Mouse (Mus musculus): Measurements from ENCODE around the gene Cstf3.
A peak's percentile ranks its signal among the peaks of the same experiment; 100 is the strongest.

The Cstf3 gene

GRCm38 (mm10) chr2:104595063-104595462 lies 4.7 kb downstream of the Cstf3 start:
- DNase-seq (ENCODE audit: extremely low spot score, low read depth, low spot score), result no peak

GRCm38 (mm10) chr2:104603431-104603830 lies 13.1 kb downstream of the Cstf3 start:
- no peak for DNase-seq (ENCODE audit: extremely low spot score, low read depth, low spot score)

- DNase-seq (ENCODE audit: extremely low spot score, low read depth, low spot score), result no peak
Measured at GRCm38 (mm10) chr2:104604718-104605117, 14.4 kb downstream of the Cstf3 start.

GRCm38 (mm10) chr2:104605560-104605959 lies 15.2 kb downstream of the Cstf3 start:
- no peak for DNase-seq (ENCODE audit: extremely low spot score, low read depth, low spot score)

GRCm38 (mm10) chr2:104614786-104615185 lies 24.5 kb downstream of the Cstf3 start:
- no peak for DNase-seq (ENCODE audit: extremely low spot score, low read depth, low spot score)

GRCm38 (mm10) chr2:104615985-104616711 lies 25.8 kb downstream of the Cstf3 start:
- no peak for DNase-seq (ENCODE audit: extremely low spot score, low read depth, low spot score)

GRCm38 (mm10) chr2:104658659-104659058 lies 68.3 kb downstream of the Cstf3 start:
- DNase-seq (ENCODE audit: extremely low spot score, low read depth, low spot score), result no peak

GRCm38 (mm10) chr2:104663372-104664100 lies 73.2 kb downstream of the Cstf3 start:
- no peak for DNase-seq (ENCODE audit: extremely low spot score, low read depth, low spot score)

GRCm38 (mm10) chr2:104669122-104669804 lies 78.9 kb downstream of the Cstf3 start:
- DNase-seq (ENCODE audit: extremely low spot score, low read depth, low spot score), result no peak

GRCm38 (mm10) chr2:104671724-104672123 lies 81.4 kb downstream of the Cstf3 start:
- no peak for DNase-seq (ENCODE audit: extremely low spot score, low read depth, low spot score)

GRCm38 (mm10) chr2:104677326-104677725 lies 87.0 kb downstream of the Cstf3 start:
- no peak for DNase-seq (ENCODE audit: extremely low spot score, low read depth, low spot score)

GRCm38 (mm10) chr2:104684771-104685170 lies 94.4 kb downstream of the Cstf3 start:
- no peak for DNase-seq (ENCODE audit: extremely low spot score, low read depth, low spot score)

- DNase-seq (ENCODE audit: extremely low spot score, low read depth, low spot score), result peak; percentile 57
Measured at GRCm38 (mm10) chr2:104685418-104685817, 95.1 kb downstream of the Cstf3 start.

- DNase-seq (ENCODE audit: extremely low spot score, low read depth, low spot score), result no peak
Measured at GRCm38 (mm10) chr2:104687261-104687660, 96.9 kb downstream of the Cstf3 start.

GRCm38 (mm10) chr2:104688321-104688720 lies 98.0 kb downstream of the Cstf3 start:
- DNase-seq (ENCODE audit: extremely low spot score, low read depth, low spot score), result no peak

GRCm38 (mm10) chr2:104688724-104689123 lies 98.4 kb downstream of the Cstf3 start:
- DNase-seq (ENCODE audit: extremely low spot score, low read depth, low spot score), result no peak

- no peak for DNase-seq (ENCODE audit: extremely low spot score, low read depth, low spot score)
Measured at GRCm38 (mm10) chr2:104690720-104691119, 100.4 kb downstream of the Cstf3 start.

- DNase-seq (ENCODE audit: extremely low spot score, low read depth, low spot score), result no peak
Measured at GRCm38 (mm10) chr2:104692551-104692950, 102.2 kb downstream of the Cstf3 start.

- DNase-seq (ENCODE audit: extremely low spot score, low read depth, low spot score), result no peak
Measured at GRCm38 (mm10) chr2:104699659-104700058, 109.3 kb downstream of the Cstf3 start.

- DNase-seq (ENCODE audit: extremely low spot score, low read depth, low spot score), result no peak
Measured at GRCm38 (mm10) chr2:104703158-104703557, 112.8 kb downstream of the Cstf3 start.

- no peak for DNase-seq (ENCODE audit: extremely low spot score, low read depth, low spot score)
Measured at GRCm38 (mm10) chr2:104704355-104704754, 114.0 kb downstream of the Cstf3 start.
